Mouse (Mus musculus) splenic B cell, adult 2 months (primary cell): ENCODE data around the gene Tceanc2.
"Not testable (repeated sequence)": the region's sequence is repeated elsewhere in the genome, so short reads cannot be mapped to it uniquely, and the experiment has no call there.

ENCODE experiments used
- DNase-seq: peaks from one replicate; pipeline ENCODE4 v3.0.0-alpha.2; 2011; ENCODE audit warnings: low read depth, low spot score
- H3K27me3 ChIP-seq: 2 replicates; pipeline ENCODE4 v1.6.1; 2012; ENCODE audit warnings: mild to moderate bottlenecking, low read length, moderate library complexity, mixed read lengths; ENCODE audit not compliant: control insufficient read depth, poor library complexity, insufficient read depth, severe bottlenecking
- H3K36me3 ChIP-seq: 2 replicates; pipeline ENCODE4 v1.6.1; 2012; ENCODE audit warnings: mild to moderate bottlenecking, low read length, moderate library complexity, mixed read lengths; ENCODE audit not compliant: control insufficient read depth, poor library complexity, insufficient read depth, severe bottlenecking

Gene Tceanc2

GRCm38 (mm10) chr4:107126389-107126788, 52.5 kb downstream of the Tceanc2 start:
- Histone ChIP-seq H3K27me3 (no peaks in the 10 kb centered on the region; the same call in 1 of the 2 replicates), H3K36me3 (no peaks in the 10 kb centered on the region)
- no peak for DNase-seq

- no peak for DNase-seq
- Histone ChIP-seq H3K36me3 (no peaks in the 10 kb centered on the region), H3K27me3 (no peaks in the 10 kb centered on the region; the same call in 1 of the 2 replicates)
These were observed 53.8 kb downstream of the Tceanc2 start for GRCm38 (mm10) chr4:107125101-107125500.

DNA sequence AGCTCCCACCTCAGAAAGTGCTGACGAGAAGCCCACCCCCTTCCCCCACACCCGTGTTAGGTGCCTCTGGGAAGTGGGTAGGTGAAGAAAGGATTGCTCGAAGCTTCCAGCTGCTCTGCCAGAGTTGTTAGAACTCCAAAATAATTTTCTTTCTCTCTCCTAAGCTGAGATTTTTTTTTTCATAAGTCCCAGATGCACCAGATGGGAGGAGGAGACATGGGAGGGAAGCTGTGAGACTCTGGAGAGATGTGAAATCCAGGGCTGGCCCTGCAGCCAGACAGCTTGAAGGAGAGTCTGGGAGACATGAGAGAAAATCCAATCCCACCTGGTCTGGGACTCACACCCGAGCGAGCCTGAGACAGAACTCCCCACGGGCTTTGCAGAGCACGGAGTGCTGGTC, 54.5 kb downstream of the Tceanc2 start:
- no peak for DNase-seq
- Histone ChIP-seq H3K36me3 (no peaks in the 10 kb centered on the region), H3K27me3 (no peaks in the 10 kb centered on the region)

DNA sequence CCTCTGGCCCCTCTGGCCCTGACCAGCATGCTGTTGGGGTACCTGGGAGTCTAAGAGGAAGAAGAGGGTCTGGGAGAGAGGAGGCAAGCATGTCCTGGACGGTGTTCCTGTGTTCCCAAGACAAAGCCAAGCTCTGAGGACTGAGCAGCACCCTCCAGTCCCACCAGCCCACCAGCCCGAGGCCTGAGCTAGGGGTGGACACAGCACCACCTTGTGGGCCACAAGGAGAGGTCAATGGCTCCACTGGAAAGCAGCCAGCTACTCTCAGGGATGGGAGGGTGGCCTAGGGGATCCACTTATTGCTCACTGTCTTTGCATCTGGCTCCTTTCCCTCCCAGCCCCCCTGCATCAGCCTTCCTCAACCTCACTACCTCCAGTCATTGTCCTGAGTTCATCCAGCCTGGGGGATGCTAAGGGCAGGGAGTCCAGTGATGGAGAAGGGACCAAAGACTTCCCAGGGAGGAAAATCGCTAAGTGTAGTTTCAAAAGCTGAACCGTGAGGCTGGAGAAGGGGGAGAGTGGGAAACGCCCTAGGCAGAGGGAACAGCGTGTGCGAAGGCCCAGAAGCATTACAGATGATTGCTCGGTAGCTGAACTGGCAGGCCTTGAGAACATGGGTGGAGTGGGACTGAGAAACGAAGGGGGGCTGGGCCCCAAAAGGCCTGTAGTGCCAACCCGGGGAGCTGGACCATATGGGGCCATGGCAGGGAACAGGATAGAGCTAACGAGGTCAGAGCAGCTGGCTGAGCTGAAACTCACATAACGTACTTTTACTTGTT, 57.6 kb downstream of the Tceanc2 start:
- peak; percentile 5 for DNase-seq
- H3K27me3 ChIP-seq: no peaks in the 10 kb centered on the region
- no peaks in the 10 kb centered on the region for H3K36me3 ChIP-seq

- H3K36me3 ChIP-seq: no peaks in the 10 kb centered on the region
- H3K27me3 ChIP-seq: no peaks in the 10 kb centered on the region
- DNase-seq: no peak
These were observed 58.2 kb downstream of the Tceanc2 start for GRCm38 (mm10) chr4:107120676-107121075.

DNA sequence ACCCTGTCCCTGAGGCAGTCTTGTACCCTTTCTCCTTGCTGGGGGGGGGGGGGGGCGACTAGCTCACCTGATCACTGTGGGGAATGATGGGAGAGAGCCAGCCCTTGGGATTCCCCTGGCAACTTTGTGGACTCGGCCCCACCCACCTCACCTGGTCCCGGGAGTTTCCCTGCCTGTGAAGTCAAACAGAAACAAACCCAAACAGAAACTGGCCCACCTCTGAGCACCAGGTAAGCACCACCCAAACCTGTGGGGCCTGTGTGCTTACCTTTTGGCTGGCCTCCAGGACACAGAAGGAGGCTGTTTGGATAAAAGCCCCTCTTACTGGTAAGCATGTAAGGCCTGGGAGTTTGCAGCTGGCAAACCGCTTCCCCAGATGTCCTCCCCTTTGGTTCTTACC, 59.9 kb downstream of the Tceanc2 start:
- no peaks in the 10 kb centered on the region for H3K27me3 ChIP-seq
- DNase-seq: no peak
- no peaks in the 10 kb centered on the region for H3K36me3 ChIP-seq

- Histone ChIP-seq H3K27me3 (no peaks in the 10 kb centered on the region), H3K36me3 (no peaks in the 10 kb centered on the region)
- no peak for DNase-seq
These were observed 61.1 kb downstream of the Tceanc2 start for GRCm38 (mm10) chr4:107117741-107118385.

DNA sequence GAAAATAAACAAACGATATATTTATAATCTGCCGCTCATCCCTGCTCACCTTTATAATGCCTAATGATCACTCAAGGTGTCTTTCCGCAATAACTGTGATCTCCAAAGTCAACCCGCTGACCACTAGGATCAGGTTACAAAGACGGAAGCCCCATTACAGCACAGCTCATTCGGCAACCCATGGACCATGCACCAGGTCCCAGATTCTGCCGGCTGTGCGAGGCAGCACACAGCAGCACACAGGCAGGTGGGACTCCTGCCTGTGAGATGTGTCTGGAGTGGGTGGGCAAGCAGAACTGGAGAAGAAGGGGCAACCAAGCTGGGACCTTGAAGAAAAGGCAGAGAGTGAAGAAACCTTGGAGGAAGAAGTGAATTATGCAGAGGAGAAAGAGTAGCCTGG, 64.6 kb downstream of the Tceanc2 start:
- Histone ChIP-seq H3K36me3 (no peaks in the 10 kb centered on the region), H3K27me3 (no peaks in the 10 kb centered on the region)
- no peak for DNase-seq

DNA sequence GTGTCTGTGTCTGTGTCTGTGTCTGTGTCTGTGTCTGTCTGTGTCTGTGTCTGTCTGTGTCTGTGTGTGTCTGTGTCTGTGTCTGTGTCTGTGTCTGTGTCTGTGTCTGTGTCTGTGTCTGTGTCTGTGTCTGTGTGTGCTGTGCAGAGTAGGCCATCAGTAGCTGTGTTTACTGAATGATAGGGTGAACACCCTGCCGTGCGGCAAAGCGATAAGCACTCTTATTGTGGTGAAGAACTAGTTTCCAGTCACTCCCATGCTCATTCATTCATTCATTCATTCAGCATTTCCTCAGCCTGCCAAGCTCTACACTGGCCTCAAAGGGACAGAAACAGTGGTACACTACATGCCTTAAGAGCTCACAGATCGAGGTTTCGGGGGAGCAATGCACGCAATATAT, 69.7 kb downstream of the Tceanc2 start:
- H3K27me3 ChIP-seq, H3K36me3 ChIP-seq, DNase-seq: not testable (repeated sequence)

GRCm38 (mm10) chr4:107108291-107108731, 70.6 kb downstream of the Tceanc2 start:
- H3K36me3 ChIP-seq: no peaks in the 10 kb centered on the region
- no peak for DNase-seq
- H3K27me3 ChIP-seq: no peaks in the 10 kb centered on the region

DNA sequence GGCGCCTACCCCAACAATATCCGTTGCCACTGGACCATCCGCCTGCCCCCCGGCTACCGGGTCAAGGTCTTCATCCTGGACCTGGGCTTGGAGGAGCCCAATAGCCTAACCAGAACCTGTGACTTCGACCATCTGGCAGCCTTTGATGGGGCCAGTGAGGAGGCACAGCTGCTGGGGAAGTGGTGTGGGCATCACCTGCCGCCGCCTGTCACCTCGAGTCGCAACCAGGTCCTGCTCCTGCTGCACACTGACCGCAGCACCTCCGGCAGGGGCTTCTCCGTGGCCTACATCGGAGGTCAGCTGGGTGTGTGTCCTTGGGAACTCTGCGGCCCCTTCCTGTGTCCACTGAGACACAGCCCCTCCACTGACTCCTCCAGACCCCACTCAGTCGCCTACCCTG, 72.1 kb downstream of the Tceanc2 start:
- H3K36me3 ChIP-seq: no peaks in the 10 kb centered on the region
- no peaks in the 10 kb centered on the region for H3K27me3 ChIP-seq

DNA sequence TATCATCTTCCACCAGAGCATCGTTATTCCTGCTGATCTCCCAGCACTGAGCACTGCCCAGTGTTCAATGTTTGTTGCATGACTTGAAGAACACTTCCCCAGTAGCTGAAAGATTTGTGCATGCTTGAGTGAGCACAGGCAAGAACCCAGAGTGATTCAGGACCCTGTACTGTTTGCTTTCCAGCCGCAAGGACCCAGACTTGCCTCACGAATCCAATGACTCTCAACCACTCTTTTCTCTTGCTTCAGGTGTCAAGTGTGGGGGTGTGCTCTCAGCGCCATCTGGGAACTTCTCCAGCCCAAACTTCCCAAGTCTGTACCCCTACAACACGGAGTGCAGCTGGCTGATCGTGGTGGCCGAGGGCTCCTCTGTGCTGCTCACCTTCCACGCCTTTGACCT, 76.7 kb downstream of the Tceanc2 start:
- no peak for DNase-seq
- Histone ChIP-seq H3K27me3 (no peaks in the 10 kb centered on the region), H3K36me3 (no peaks in the 10 kb centered on the region)

More for the DNA sequence above, 72.1 kb downstream of the Tceanc2 start:
- no peak for DNase-seq

DNA sequence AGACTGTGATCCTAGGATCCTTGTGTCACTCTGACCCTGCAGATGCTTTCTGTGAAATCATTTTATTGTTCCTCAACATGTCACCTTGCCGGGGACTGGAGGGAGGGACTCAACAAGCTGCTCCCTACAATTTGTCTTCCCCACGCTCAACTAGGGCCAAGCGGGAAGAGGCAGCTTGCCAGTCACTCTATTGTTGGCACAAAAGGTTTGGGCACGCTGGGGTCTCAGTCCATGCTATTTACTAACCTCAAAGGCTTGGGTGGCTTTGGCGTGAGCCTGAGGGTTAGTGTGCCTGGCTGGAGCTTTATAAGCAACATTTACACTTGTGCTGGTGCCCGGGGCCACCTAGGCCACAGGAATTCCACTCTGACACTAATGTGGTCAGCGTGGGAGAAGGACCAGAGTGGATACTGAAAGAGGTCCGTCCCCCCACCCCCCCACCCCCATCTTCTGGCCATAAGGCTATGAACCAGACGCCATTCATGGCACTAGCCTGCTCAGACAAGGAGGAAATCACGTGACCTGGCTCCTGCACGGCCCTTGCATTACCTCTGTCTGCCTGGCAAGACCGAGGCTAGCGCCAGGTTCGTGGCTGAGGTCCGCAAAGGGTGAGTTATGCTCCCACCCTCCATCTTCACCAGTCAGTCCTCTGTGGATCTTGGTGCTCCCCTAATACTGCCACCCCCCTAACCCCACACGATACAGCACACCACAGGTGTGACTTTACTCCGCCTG, 80.0 kb downstream of the Tceanc2 start:
- Histone ChIP-seq H3K27me3 (no peaks in the 10 kb centered on the region), H3K36me3 (no peaks in the 10 kb centered on the region)
- no peak for DNase-seq

GRCm38 (mm10) chr4:107098375-107098774, 80.5 kb downstream of the Tceanc2 start:
- H3K36me3 ChIP-seq: no peaks in the 10 kb centered on the region
- DNase-seq: no peak
- no peaks in the 10 kb centered on the region for H3K27me3 ChIP-seq

GRCm38 (mm10) chr4:107097871-107098270, 81.0 kb downstream of the Tceanc2 start:
- H3K27me3 ChIP-seq: no peaks in the 10 kb centered on the region
- no peaks in the 10 kb centered on the region for H3K36me3 ChIP-seq
- no peak for DNase-seq
